Mouse (Mus musculus): ENCODE measurements around the gene Col6a2. TPM values are rescaled to one million over a fixed set of nuclear protein-coding genes. Genes with fewer than 3 reads are reported as not detected.

Gene Col6a2
- polyA plus RNA-seq, 1 experiment from 2014 or later: 12.6 TPM

DNA sequence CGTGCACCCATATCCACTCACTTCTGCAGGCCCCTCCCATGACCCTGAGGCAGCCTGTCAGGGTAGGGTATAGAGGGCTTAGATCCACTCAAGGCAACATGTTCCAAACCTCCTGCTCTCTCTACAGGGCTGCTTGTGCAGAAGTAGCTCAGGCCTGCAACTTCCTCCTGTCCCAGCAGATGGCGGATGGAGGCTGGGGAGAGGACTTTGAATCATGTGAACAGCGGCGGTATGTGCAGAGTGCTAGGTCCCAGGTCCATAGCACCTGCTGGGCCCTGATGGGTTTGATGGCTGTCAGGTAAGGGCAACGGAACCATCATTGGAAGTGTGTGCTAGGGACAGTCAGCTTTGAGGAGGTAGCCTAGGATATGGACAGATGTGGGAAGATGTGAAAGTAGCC is 73.0 kb downstream of the Col6a2 start:
- Histone ChIP-seq H3K9me3 (ENCODE audit: control insufficient read depth, low read length) (no peaks in the 10 kb centered on the region), H3K27ac (ENCODE audit: low read depth, low read length) (no peak overlapping the region), H3K27me3 (ENCODE audit: control insufficient read depth, insufficient read depth, low read length) (no peaks in the 10 kb centered on the region), H3K4me1 (replicated peaks; ENCODE audit: control insufficient read depth, insufficient read depth, low read length) (no peaks in the 10 kb centered on the region), H3K4me3 (ENCODE audit: low read depth, low read length) (no peak overlapping the region), H3K4me2 (replicated peaks; ENCODE audit: low read depth, low read length) (no peak overlapping the region), H3K9ac (ENCODE audit: low read depth, low read length) (no peak overlapping the region), H3K36me3 (ENCODE audit: control insufficient read depth, insufficient read depth, low read length) (peaks cover 31% of the 10 kb centered on the region)
- 86% methylated on average over 5 of the region's 5 CpGs for WGBS
- DNase-seq (ENCODE audit: low spot score): peak; percentile 14
- no peak for ATAC-seq (ENCODE audit: low FRiP score)

- H3K36me3 ChIP-seq (ENCODE audit: control insufficient read depth, insufficient read depth, low read length): peaks cover 30% of the 10 kb centered on the region
These were observed 75.2 kb downstream of the Col6a2 start for GRCm38 (mm10) chr10:76548218-76548617.

DNA sequence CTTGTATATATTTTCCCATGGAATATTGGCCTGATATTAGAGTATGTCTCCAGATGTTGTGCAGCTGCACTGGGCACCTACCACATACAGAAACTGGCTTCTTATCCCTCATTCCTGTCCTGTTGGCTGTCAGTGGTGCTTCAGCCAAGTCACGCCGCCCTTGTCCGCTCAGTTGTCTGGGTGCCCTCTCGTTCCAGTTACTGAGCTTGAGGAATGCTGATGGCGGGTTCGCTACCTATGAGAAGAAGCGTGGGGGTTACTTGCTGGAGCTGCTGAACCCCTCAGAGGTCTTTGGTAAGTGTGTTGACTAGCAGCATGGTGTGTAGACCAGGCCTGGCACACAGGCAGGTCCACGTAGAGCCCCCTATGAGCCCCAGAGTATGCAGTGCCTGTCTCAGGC is 76.9 kb downstream of the Col6a2 start:
- WGBS: 95% methylated on average over 8 of the region's 8 CpGs

More at GRCm38 (mm10) chr10:76548218-76548617, 75.2 kb downstream of the Col6a2 start:
- ATAC-seq (ENCODE audit: low FRiP score): no peak
- no peak overlapping the region for H3K27ac ChIP-seq (ENCODE audit: low read depth, low read length)
- no peaks in the 10 kb centered on the region for H3K4me1 ChIP-seq (replicated peaks; ENCODE audit: control insufficient read depth, insufficient read depth, low read length)
- H3K9ac ChIP-seq (ENCODE audit: low read depth, low read length): no peak overlapping the region
- 93% methylated on average over 8 of the region's 8 CpGs for WGBS
- H3K9me3 ChIP-seq (ENCODE audit: control insufficient read depth, low read length): no peaks in the 10 kb centered on the region
- no peaks in the 10 kb centered on the region for H3K27me3 ChIP-seq (ENCODE audit: control insufficient read depth, insufficient read depth, low read length)
- no peak overlapping the region for H3K4me3 ChIP-seq (ENCODE audit: low read depth, low read length)
- no peak for DNase-seq (ENCODE audit: low spot score)
- no peak overlapping the region for H3K4me2 ChIP-seq (replicated peaks; ENCODE audit: low read depth, low read length)

More for the DNA sequence above, 76.9 kb downstream of the Col6a2 start:
- DNase-seq (ENCODE audit: low spot score) (no peak), ATAC-seq (ENCODE audit: low FRiP score) (no peak)
- no peak overlapping the region for H3K4me2 ChIP-seq (replicated peaks; ENCODE audit: low read depth, low read length)
- H3K4me3 ChIP-seq (ENCODE audit: low read depth, low read length): no peak overlapping the region
- no peak overlapping the region for H3K27ac ChIP-seq (ENCODE audit: low read depth, low read length)
- peaks cover 29% of the 10 kb centered on the region for H3K36me3 ChIP-seq (ENCODE audit: control insufficient read depth, insufficient read depth, low read length)
- H3K9me3 ChIP-seq (ENCODE audit: control insufficient read depth, low read length): no peaks in the 10 kb centered on the region
- H3K27me3 ChIP-seq (ENCODE audit: control insufficient read depth, insufficient read depth, low read length): no peaks in the 10 kb centered on the region
- no peaks in the 10 kb centered on the region for H3K4me1 ChIP-seq (replicated peaks; ENCODE audit: control insufficient read depth, insufficient read depth, low read length)
- no peak overlapping the region for H3K9ac ChIP-seq (ENCODE audit: low read depth, low read length)

Other genes with a start within 250 kb of the Col6a2 start
- gene AC141477.1, start 183.2 kb downstream of the Col6a2 start, polyA plus RNA-seq (2014; fragmentation: Nextera tagmentation; extraction: Ambion mirVana): not detected in 2 replicates
- gene Pcnt, start 180.8 kb downstream of the Col6a2 start, polyA plus RNA-seq (2014; fragmentation: Nextera tagmentation; extraction: Ambion mirVana): 16.5 TPM in 2 replicates
- gene 2610028H24Rik, start 174.5 kb downstream of the Col6a2 start, polyA plus RNA-seq (2014; fragmentation: Nextera tagmentation; extraction: Ambion mirVana): not detected in 2 replicates
- 66.8 and 67.5 TPM in 2 replicates for gene Mcm3ap, start 154.7 kb downstream of the Col6a2 start, polyA plus RNA-seq (2014; fragmentation: Nextera tagmentation; extraction: Ambion mirVana)
- 5.3 and 5.8 TPM in 2 replicates for gene Ybey, start 154.5 kb downstream of the Col6a2 start, polyA plus RNA-seq (2014; fragmentation: Nextera tagmentation; extraction: Ambion mirVana)
- 45.1 and 56.4 TPM in 2 replicates for gene Lss, start 92.0 kb downstream of the Col6a2 start, polyA plus RNA-seq (2014; fragmentation: Nextera tagmentation; extraction: Ambion mirVana)
- gene Spatc1l, start 61.4 kb downstream of the Col6a2 start, polyA plus RNA-seq (2014; fragmentation: Nextera tagmentation; extraction: Ambion mirVana): 0.22 TPM in 1 of 2 replicates, not detected in the other
- gene Ftcd, start 48.0 kb downstream of the Col6a2 start, polyA plus RNA-seq (2014; fragmentation: Nextera tagmentation; extraction: Ambion mirVana): not detected in 2 replicates
- 15.7 and 16.7 TPM in 2 replicates for gene Col6a1, start 102.5 kb upstream of the Col6a2 start, polyA plus RNA-seq (2014; fragmentation: Nextera tagmentation; extraction: Ambion mirVana)

Measured in hindbrain, embryonic 11.5 days (tissue).